Mouse (Mus musculus) heart, embryonic 15.5 days (tissue): ENCODE data around the gene Srp9. TPM values are rescaled to one million over a fixed set of nuclear protein-coding genes. Genes with fewer than 3 reads are reported as not detected.
A peak's percentile ranks its signal among the peaks of the same experiment; 100 is the strongest.

Experiments
- ATAC-seq: fragments of 200-750 bp; cut with Nextera tagmentation; replicated peaks from 2 replicates; pipeline ENCODE4 v1.8.0; 2017; ENCODE audit warnings: low read depth, moderate TSS enrichment; ENCODE audit not compliant: insufficient number of reproducible peaks, insufficient read depth, low FRiP score
- H3K27ac ChIP-seq: fragments of 300-500 bp; sonication (generic); 2 replicates; pipeline ENCODE4 v1.5.1; 2015; ENCODE audit warnings: mild to moderate bottlenecking, inconsistent platforms
- H3K27me3 ChIP-seq: fragments of 300-500 bp; sonication (generic); 2 replicates; pipeline ENCODE4 v1.6.1; 2015; ENCODE audit warnings: inconsistent platforms
- H3K36me3 ChIP-seq: fragments of 300-500 bp; sonication (generic); 2 replicates; pipeline ENCODE4 v1.6.1; 2015; ENCODE audit warnings: mild to moderate bottlenecking, inconsistent platforms
- H3K4me1 ChIP-seq: fragments of 300-500 bp; sonication (generic); replicated peaks from 2 replicates; pipeline ENCODE4 v1.6.1; 2015; ENCODE audit warnings: inconsistent platforms
- H3K4me2 ChIP-seq: fragments of 300-500 bp; sonication (generic); 2 replicates; pipeline ENCODE4 v1.6.1; 2015; ENCODE audit warnings: inconsistent platforms, mild to moderate bottlenecking, moderate library complexity
- H3K4me3 ChIP-seq: fragments of 300-500 bp; sonication (generic); 2 replicates; pipeline ENCODE4 v1.5.1; 2015; ENCODE audit warnings: mild to moderate bottlenecking, inconsistent platforms
- H3K9ac ChIP-seq: fragments of 300-500 bp; sonication (generic); 2 replicates; pipeline ENCODE4 v1.6.1; 2015; ENCODE audit warnings: mild to moderate bottlenecking, inconsistent platforms
- H3K9me3 ChIP-seq: fragments of 300-500 bp; sonication (generic); replicated peaks from 2 replicates; pipeline ENCODE4 v1.6.1; 2016; ENCODE audit warnings: inconsistent platforms
- WGBS: fragments of 180-500 bp; shearing (Covaris S2); methylation state at CpG from one replicate; pipeline ENCODE4 v1.1.7; 2015; ENCODE audit warnings: mixed read lengths; 5-methylcytosine and 5-hydroxymethylcytosine counted together
- polyA plus RNA-seq: library from polyadenylated mRNA; unstranded; fragments of >200 nt; fragmentation: Nextera tagmentation; extraction: Ambion mirVana; gene quantifications from 2 replicates; pipeline ENCODE4 v1.2.1, GENCODE M21; 2015

Gene Srp9
- polyA plus RNA-seq, 1 experiment from 2014 or later = 109 TPM

DNA sequence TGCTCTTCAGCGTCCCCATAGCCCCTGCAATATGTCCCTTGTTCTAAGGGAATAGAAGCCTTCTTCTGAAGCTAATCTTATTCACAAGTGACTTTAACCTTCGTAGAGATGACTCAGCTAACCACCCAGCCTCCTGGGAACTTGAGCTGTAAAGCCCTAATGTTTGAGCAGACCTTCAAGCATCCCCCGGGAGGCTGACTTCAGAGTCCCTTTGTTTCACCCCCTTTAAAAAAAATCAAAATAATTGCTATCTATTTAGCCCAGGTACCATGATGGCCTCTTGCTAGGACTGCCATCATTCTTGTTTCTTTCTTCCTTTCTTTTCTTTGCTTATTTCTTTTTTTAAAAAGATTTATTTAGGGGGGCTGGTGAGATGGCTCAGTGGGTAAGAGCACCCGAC, 2.1 kb upstream of the Srp9 start:
- no peak for ATAC-seq

DNA sequence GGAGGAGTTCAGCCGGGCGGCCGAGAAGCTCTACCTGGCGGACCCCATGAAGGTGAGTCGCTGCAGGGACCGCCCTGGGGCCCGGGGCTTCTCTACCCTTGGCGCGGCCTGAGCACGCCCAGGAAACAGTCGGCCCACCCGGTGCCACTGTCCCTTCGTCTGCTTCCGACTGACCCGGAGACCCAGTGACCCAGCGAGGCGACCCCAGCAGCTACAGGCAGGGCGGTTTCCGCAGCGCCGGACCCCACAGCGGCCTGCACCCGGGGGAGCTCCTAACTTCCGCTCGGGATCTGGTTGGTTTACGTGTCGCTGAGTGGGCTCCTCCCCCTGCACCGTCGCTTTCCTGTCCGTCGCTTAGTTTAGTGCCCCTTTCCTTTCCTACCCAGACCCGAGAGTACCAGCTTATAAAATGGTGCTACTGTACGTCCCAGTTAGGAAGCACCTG, 409 bp downstream of the Srp9 start:
- Histone ChIP-seq H3K27me3 (0 out of 2 replicates have a peak, but pooled peaks cover 2% of the 10 kb centered on the region), H3K36me3 (peaks cover 14% of the 10 kb centered on the region; the same call in 1 of the 2 replicates), H3K9me3 (no peaks in the 10 kb centered on the region), H3K9ac (peak overlapping the region; percentile 81), H3K4me3 (peak overlapping the region; percentile 92), H3K27ac (peak overlapping the region; percentile 90), H3K4me2 (peak overlapping the region; percentile 70), H3K4me1 (peaks cover 18% of the 10 kb centered on the region)
- WGBS = under 1% methylated on average over 33 of the region's 33 CpGs
- ATAC-seq = peak; percentile 91

More for the DNA sequence above, 2.1 kb upstream of the Srp9 start:
- H3K9me3 ChIP-seq = no peaks in the 10 kb centered on the region
- H3K36me3 ChIP-seq = no peaks in the 10 kb centered on the region
- peaks cover 14% of the 10 kb centered on the region for H3K4me1 ChIP-seq
- no peak overlapping the region for H3K4me2 ChIP-seq
- H3K9ac ChIP-seq = no peak overlapping the region
- 0 out of 2 replicates have a peak, but pooled peaks cover 2% of the 10 kb centered on the region for H3K27me3 ChIP-seq
- H3K4me3 ChIP-seq = no peak overlapping the region
- H3K27ac ChIP-seq = no peak overlapping the region
- 80% methylated on average over 4 of the region's 4 CpGs for WGBS

DNA sequence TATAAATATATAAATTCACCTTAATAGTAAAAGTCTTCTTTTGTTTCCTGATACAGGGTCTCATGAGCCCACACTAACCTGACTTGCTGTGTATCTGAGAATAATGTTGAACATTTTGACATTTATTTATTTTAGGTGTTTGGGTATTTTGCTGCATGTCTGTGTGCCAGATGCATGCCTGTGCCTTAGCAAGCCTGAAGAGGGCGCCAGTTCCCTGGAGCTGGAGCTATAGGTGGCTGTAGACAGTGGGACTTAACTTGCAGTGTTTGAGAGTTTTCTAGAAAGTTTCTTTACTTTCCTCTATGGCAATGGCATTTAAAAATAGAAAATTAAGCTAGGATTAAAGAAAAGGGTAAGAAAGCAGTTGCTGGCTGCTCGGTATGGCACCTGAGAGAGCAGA, 6.3 kb downstream of the Srp9 start:
- ATAC-seq = no peak
- H3K9ac ChIP-seq = no peak overlapping the region
- H3K36me3 ChIP-seq = peaks cover 16% of the 10 kb centered on the region; the same call in 1 of the 2 replicates
- peaks cover 9% of the 10 kb centered on the region for H3K4me1 ChIP-seq
- H3K9me3 ChIP-seq = no peaks in the 10 kb centered on the region
- H3K4me3 ChIP-seq = no peak overlapping the region
- WGBS = 42% methylated on average over 2 of the region's 2 CpGs
- no peak overlapping the region for H3K4me2 ChIP-seq
- H3K27me3 ChIP-seq = no peaks in the 10 kb centered on the region
- H3K27ac ChIP-seq = no peak overlapping the region

DNA sequence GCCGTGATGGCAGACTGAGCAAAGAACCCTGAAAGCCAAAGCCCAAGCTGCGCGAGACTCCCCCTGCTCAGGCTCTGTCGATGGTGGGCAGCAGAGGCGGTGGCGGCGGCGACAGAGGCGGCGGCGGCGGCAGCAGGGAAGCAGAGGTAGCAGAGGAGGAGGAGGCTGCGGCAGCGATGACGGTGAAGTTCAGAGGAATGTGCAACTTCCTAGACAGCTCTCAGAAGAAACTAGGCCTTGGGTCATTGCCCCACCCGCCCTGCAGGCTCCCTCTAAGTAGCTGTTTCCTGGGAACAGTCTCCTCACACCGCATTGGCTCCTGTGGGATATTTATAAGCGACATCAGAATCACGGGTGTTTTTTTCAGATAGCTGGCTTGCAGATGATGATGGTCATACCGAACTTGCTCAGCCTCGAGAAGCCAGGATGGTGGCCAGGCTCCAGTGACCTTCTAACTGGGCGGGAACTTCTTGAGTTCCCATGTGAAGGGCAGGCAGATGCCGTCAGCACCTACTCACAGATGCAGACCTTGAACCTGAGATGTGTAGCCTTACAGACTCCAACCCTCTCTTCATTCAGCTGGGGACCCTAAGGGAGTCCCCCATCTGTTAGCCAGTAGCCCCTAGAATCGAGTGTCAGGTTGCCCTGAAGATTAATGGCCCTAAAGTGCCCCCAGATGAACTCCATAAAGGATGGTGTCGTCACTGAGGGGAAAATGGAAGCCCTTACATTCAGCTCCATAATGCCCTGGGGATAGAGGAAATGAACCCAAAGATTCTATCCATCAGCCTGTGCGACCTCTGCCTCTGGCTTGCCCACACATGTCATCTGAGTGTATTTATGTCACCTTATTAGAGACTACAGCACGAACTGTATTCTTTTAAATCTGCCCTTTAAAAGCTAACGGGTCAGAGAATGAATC, 12.9 kb downstream of the Srp9 start:
- Histone ChIP-seq H3K36me3 (no peaks in the 10 kb centered on the region), H3K27me3 (0 out of 2 replicates have a peak, but pooled peaks cover 5% of the 10 kb centered on the region), H3K27ac (no peak overlapping the region), H3K4me3 (no peak overlapping the region), H3K9ac (peak overlapping the region; percentile 25), H3K9me3 (no peaks in the 10 kb centered on the region), H3K4me2 (peak overlapping the region; percentile 45), H3K4me1 (peaks cover 6% of the 10 kb centered on the region)
- no peak for ATAC-seq
- WGBS = 52% methylated on average over 28 of the region's 28 CpGs

DNA sequence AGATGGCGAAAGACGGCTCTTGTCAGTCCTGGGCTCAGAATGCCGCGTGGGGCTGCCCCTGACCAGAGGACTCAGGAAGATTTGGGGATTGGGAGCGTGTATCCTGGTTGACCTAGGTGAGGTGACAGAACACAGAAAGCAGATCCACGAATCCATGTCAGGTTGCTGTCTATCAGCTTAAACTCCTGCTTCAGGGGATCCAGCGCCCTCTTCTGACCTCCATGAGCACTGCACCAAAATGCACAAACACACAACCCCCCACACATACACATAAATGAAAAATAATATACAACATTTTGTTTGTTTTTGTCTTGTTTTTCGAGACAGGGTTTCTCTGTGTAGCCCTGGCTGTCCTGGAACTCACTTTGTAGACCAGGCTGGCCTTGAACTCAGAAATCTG, 13.6 kb downstream of the Srp9 start:
- Histone ChIP-seq H3K4me2 (no peak overlapping the region), H3K27ac (no peak overlapping the region), H3K4me3 (no peak overlapping the region), H3K9ac (no peak overlapping the region), H3K4me1 (peaks cover 6% of the 10 kb centered on the region), H3K27me3 (0 out of 2 replicates have a peak, but pooled peaks cover 5% of the 10 kb centered on the region), H3K9me3 (no peaks in the 10 kb centered on the region), H3K36me3 (no peaks in the 10 kb centered on the region)
- no peak for ATAC-seq
- WGBS = 75% methylated on average over 8 of the region's 8 CpGs

DNA sequence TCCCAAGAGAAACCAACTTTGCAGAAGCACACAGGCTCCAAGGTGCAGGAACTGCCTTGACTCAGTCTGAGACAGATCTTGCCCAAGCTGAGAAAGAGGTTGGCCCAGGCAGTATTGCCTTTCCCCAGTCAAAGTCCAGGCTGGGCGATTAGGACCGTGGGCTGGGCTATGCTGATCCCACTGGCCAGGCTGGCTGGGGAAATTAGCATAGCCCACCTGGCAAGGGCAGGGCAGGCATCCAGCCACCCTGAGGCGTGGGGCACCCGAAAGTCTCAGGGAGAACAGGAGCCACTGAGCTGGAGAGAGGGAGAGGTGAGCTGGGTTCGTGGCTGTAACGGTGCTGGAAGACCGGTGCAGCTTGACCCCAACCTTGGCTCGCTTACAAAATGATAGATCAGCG, 15.4 kb downstream of the Srp9 start:
- no peak overlapping the region for H3K27ac ChIP-seq
- ATAC-seq = no peak
- H3K27me3 ChIP-seq = 0 out of 2 replicates have a peak, but pooled peaks cover 5% of the 10 kb centered on the region
- 36% methylated on average over 9 of the region's 9 CpGs for whole genome bisulfite sequencing
- H3K36me3 ChIP-seq = no peaks in the 10 kb centered on the region
- H3K9ac ChIP-seq = no peak overlapping the region
- no peak overlapping the region for H3K4me3 ChIP-seq
- peak overlapping the region; percentile 12; the same call in 1 of the 2 replicates for H3K4me2 ChIP-seq
- H3K4me1 ChIP-seq = peaks cover 6% of the 10 kb centered on the region
- H3K9me3 ChIP-seq = no peaks in the 10 kb centered on the region

DNA sequence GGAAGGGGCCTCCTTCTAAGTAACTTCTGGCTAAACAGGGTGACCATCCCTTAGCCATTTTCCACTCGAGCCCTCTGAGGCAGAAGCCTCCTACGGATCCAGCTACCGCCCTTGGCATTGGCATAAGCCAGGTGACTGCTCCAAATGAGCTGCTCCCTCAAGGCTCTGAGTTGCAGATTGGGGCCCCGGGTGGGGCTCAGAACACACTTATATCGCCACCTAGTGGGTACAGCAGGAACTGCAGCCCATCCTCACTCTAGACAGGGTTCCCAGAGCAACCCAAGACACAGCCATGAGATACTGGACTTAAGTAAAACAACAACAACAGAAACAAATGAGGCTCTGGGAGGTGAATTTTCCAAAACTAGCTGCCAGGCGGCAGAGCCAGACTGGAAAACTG, 15.8 kb downstream of the Srp9 start:
- ATAC-seq = no peak
- Histone ChIP-seq H3K36me3 (no peaks in the 10 kb centered on the region), H3K4me2 (peak overlapping the region; percentile 12), H3K4me1 (peaks cover 6% of the 10 kb centered on the region), H3K4me3 (no peak overlapping the region), H3K9ac (no peak overlapping the region), H3K27me3 (0 out of 2 replicates have a peak, but pooled peaks cover 5% of the 10 kb centered on the region), H3K27ac (no peak overlapping the region), H3K9me3 (no peaks in the 10 kb centered on the region)
- WGBS = 3% methylated on average over 6 of the region's 6 CpGs

DNA sequence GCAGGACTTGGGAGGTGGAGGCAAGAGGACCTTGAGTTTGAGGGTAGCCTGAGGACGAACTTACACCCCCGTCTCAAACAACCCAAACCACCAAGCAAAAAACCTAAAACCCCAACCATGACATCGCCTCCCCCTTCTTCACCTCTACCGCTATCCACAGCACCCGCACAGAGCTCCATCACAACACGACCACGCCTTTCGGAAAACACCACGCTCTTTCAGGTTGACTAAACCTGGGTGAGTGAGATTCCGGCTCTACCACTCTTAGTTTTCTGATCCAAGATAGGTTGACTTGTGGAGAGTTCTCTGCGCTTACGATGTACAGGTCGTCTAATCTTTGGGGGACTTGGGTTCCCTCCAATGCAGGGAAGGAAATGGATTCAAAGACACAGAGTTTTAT, 18.2 kb downstream of the Srp9 start:
- no peak overlapping the region for H3K27ac ChIP-seq
- H3K36me3 ChIP-seq = no peaks in the 10 kb centered on the region
- H3K9me3 ChIP-seq = no peaks in the 10 kb centered on the region
- H3K4me2 ChIP-seq = no peak overlapping the region
- no peak for ATAC-seq
- 89% methylated on average over 13 of the region's 13 CpGs for WGBS
- no peak overlapping the region for H3K9ac ChIP-seq
- peaks cover 6% of the 10 kb centered on the region for H3K4me1 ChIP-seq
- no peak overlapping the region for H3K4me3 ChIP-seq
- H3K27me3 ChIP-seq = 0 out of 2 replicates have a peak, but pooled peaks cover 5% of the 10 kb centered on the region

DNA sequence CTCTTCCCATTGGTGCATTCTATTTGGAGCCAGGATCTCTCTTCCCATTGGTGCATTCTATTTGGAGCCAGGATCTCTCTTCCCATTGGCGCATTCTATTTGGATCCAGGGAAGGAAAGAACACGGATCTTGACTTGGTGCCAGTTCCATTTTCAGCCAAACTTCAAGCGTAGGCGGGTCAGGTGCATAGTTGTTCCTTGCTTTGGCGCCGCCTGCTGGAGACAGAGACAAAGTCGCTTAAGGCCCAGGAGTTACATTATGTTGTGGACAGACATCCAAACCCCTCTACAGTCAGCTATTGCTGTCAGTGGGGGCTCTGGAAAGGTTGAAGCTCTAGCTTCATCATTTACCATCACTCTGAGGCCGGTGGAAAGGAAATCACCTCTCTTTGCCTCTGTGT, 18.8 kb downstream of the Srp9 start:
- H3K27me3 ChIP-seq = 0 out of 2 replicates have a peak, but pooled peaks cover 5% of the 10 kb centered on the region
- H3K27ac ChIP-seq = no peak overlapping the region
- WGBS = 74% methylated on average over 8 of the region's 8 CpGs

DNA sequence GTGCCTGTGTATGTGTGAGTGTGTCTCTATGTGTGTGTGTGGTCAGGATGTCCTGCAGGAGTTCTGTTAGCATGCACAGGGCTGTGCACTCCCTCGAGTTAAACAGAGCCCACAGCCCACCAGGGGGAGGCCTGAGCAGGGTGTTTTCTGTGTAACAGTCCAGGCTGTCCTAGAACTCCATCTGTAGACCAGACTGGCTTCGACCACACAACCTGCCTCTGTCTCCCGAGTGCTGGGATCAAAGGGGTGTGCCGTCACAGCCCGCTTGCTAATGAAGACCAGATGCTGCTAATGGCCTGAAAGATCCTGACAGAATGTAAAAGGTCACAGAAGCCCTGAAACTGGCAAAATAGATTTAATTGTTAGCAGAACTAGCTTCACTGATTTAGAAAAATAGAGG, 21.0 kb downstream of the Srp9 start:
- 70% methylated on average over 5 of the region's 5 CpGs for WGBS
- H3K4me3 ChIP-seq = no peak overlapping the region
- 0 out of 2 replicates have a peak, but pooled peaks cover 2% of the 10 kb centered on the region for H3K27me3 ChIP-seq
- no peak overlapping the region for H3K27ac ChIP-seq
- no peak for ATAC-seq
- H3K36me3 ChIP-seq = no peaks in the 10 kb centered on the region
- no peak overlapping the region for H3K9ac ChIP-seq
- H3K9me3 ChIP-seq = no peaks in the 10 kb centered on the region
- no peak overlapping the region for H3K4me2 ChIP-seq
- H3K4me1 ChIP-seq = peaks cover 16% of the 10 kb centered on the region

More for the DNA sequence above, 18.8 kb downstream of the Srp9 start:
- H3K9me3 ChIP-seq = no peaks in the 10 kb centered on the region
- no peak for ATAC-seq
- H3K36me3 ChIP-seq = no peaks in the 10 kb centered on the region
- no peak overlapping the region for H3K9ac ChIP-seq
- H3K4me3 ChIP-seq = no peak overlapping the region
- H3K4me2 ChIP-seq = no peak overlapping the region
- peaks cover 10% of the 10 kb centered on the region for H3K4me1 ChIP-seq

DNA sequence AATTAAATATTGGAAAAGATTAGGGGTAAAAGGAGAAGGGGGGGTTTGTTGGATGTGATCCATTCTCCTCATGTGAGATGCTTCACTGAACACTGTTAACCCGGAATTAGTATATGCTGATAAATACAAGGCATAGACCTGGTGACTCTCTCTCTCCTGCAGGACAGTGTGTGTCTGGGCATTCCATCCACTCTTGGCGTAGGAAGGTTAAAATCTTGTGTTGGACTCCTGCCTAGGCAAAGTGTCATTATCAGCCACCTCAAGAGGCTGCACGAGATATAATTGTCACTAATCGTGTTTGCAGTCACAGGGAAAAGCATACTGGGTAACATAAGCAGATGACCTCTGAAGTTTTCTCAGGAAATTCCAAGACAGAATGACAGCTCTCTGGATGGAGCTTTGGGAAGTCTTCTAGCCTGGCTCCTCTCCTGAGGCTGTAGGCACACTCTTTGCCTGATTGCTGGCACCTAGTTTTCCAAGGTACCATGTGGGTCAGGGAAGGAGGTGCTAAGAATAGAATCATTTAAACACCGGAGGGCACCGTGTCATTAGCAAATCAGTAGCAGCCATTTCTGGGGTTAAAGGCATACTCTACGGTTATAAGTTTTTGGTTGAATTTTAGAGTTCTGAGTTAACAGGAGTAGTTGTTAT, 24.5 kb downstream of the Srp9 start:
- no peaks in the 10 kb centered on the region for H3K36me3 ChIP-seq
- peak overlapping the region; percentile 80 for H3K27ac ChIP-seq
- no peak overlapping the region for H3K4me3 ChIP-seq
- H3K9ac ChIP-seq = no peak overlapping the region
- H3K9me3 ChIP-seq = no peaks in the 10 kb centered on the region
- peak; percentile 88 for ATAC-seq
- peak overlapping the region; percentile 21; the same call in 1 of the 2 replicates for H3K4me2 ChIP-seq
- H3K4me1 ChIP-seq = peaks cover 15% of the 10 kb centered on the region
- H3K27me3 ChIP-seq = no peaks in the 10 kb centered on the region
- 24% methylated on average over 7 of the region's 7 CpGs for WGBS
